Mouse (Mus musculus) embryo, embryonic 10.5 days (tissue): ENCODE data around the gene Fam240a.
A peak's percentile ranks its signal among the peaks of the same experiment; 100 is the strongest.

Experiments used
- DNase-seq: peaks from one replicate; pipeline ENCODE4 v3.0.0-alpha.2; 2015; ENCODE audit warnings: low spot score

The Fam240a gene

GRCm38 (mm10) chr9:110945343-110945742 is 28.7 kb upstream of the Fam240a start:
- DNase-seq, result peak; percentile 40

DNA sequence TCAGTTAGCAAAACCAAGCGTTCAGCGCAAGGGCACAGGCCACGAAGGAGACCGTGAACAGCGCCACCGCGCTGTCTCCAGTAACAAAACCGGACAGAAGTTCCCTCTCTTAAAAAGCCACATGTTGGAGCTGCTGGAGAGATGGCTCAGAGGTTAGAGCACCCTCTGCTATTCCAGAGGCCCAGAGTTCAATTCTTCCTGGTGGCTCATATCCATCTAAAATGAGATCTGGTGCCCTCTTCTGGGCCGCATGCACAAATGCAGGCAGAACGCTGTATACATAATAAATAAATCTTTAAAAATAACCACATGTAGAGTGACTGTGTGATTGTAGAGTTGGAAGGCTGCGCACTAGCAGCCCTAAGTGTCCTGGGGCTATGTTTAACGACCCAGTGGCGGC is 27.6 kb upstream of the Fam240a start:
- peak; percentile 64 for DNase-seq

- peak; percentile 74 for DNase-seq
Observed at GRCm38 (mm10) chr9:110937506-110938490, 21.1 kb upstream of the Fam240a start.

DNA sequence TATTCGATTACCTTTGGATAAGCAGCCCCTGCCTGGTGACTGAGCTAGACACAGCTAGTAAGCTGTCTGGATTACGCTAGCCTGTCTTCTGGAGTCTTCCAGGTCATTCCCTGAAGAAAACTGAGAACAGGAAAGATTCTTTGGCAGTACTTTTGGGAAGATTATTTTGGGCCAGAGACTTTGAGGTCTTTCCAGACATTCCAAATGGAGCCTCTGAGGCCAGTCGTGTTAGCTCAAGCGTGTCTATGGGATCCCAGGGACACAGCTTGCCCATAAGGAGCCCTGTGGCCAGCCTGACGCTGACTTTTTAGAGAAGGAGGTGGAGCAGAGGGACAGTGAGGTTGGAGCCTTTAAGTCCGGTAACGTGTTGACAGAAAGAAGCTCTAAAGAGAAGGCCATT is 19.3 kb upstream of the Fam240a start:
- DNase-seq, result no peak

GRCm38 (mm10) chr9:110933850-110934437 is 17.3 kb upstream of the Fam240a start:
- DNase-seq, result no peak

- no peak for DNase-seq
Observed at GRCm38 (mm10) chr9:110931573-110931972, 14.9 kb upstream of the Fam240a start.

- peak; percentile 89 for DNase-seq
Observed at GRCm38 (mm10) chr9:110922759-110923158, 6.1 kb upstream of the Fam240a start.

DNA sequence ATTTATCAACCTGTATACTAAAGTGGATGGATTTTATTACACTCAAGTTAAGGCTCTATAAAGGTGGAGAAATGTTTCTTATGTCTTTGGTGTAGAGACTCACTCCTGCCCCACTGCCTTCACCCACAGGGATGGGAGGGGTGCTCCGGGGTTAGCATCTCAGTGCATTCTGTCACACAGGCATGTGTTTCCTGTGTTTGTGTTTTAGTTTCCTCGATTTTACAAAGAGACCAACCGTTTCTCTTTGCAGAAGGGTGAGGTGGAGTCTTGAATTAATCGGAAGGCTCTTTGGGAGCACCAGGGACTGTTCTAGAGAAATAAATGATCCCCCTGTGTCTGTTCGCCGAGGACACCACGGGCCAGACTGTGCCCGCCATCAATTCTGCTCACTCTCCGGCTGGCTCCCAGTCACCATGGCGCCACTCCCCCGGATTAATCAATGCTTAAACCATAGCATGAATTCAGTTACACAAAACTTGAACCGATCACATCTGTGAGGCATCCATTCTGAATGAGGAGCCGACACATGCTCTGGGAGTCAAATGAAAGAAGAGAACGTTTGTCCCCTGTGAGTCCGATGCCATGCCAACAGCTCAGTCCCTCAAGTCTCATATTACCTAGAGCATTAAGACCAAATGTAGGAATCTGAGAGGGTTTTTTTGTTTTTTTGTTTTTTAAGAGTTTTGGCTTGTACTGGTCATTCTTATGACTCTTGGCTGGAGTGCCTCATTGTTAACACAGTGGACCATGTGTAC is 4.2 kb upstream of the Fam240a start:
- DNase-seq, result peak; percentile 31

GRCm38 (mm10) chr9:110915466-110915865 is 1.2 kb downstream of the Fam240a start:
- no peak for DNase-seq

GRCm38 (mm10) chr9:110914631-110915236 is 1.9 kb downstream of the Fam240a start:
- no peak for DNase-seq

GRCm38 (mm10) chr9:110909371-110909967 is 7.2 kb downstream of the Fam240a start:
- DNase-seq, result no peak

DNA sequence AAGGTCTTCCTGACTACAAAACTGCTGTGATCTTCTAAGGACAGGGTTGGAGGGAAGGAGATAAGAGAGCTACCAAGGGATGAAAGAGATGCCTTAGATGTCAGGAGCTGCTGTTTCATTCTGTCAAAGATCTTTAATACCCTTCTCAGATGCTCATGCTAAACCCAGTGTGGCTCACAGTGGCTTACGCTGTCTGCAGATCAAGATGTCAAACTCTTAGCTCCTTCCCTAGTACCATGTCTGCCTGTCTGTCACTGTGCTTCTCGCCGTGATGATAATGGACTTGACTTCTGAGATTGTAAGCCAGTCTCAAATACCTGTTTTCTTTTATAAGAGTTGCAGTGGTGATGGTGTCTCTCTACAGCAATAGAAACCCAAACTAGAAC is 8.0 kb downstream of the Fam240a start:
- no peak for DNase-seq

DNA sequence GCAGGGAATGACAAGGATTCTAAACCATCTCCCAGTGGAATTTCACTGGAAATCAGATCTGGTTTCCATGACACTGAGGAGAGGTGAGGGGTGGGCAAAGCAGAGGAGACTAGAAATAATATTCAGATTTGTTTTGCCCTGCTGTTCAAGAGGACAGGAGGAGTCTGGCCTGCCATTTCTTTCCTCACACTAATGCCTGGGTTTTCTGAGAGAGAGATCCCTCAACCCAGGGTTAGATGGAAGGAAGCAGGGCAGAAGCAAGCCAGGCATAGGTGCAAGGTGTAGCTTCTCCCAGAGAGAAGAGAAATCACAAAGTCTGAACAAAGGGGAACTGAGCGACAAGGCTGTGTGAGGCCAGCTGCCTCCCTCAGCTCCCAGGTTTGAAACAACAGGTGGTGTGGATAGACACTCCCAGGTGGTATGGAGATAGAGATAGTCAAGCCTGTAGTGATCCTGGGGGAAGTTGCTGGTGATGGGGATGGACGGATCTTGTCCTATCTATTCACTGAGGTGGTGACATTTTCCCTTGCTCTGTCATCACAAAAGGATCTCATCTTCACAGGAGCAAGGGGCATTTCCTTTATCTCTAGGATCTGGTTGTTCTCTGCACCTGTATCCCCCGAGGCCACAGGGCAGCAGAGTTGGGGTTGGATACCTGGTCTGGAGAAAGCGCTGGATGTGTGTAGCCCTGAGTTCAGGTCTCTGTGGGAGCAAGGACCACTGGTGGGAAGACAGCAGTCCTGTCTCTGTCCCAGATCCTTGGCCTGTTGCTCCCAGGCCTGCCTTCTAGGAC is 8.6 kb downstream of the Fam240a start:
- DNase-seq, result no peak

GRCm38 (mm10) chr9:110907201-110907837 is 9.3 kb downstream of the Fam240a start:
- DNase-seq, result no peak

GRCm38 (mm10) chr9:110902271-110902670 is 14.4 kb downstream of the Fam240a start:
- DNase-seq, result no peak

- DNase-seq, result no peak
Observed at GRCm38 (mm10) chr9:110901204-110901603, 15.5 kb downstream of the Fam240a start.

GRCm38 (mm10) chr9:110899451-110900008 is 17.1 kb downstream of the Fam240a start:
- no peak for DNase-seq

GRCm38 (mm10) chr9:110896595-110896994 is 20.1 kb downstream of the Fam240a start:
- peak; percentile 69 for DNase-seq

- peak; percentile 28 for DNase-seq
Observed at GRCm38 (mm10) chr9:110895994-110896393, 20.7 kb downstream of the Fam240a start.

DNA sequence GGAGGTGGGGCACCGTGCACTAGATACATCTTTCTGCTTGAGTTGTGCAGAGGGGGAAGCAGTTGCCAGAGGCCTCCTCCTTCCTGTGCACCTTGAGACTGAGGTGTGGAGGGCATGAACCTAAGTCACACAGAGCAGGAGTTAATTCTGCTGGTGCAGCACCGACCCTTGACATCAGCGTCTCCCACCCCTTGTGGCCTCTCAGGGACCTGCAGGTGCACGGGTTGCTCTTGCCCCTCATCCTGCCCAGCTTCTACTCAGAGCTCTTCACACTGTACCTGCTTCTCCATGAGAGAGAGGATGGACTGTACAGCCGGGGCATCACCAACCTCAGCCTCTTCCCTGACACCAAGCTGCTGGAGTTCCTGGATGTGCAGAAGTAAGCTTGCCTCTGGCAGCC is 21.2 kb downstream of the Fam240a start:
- no peak for DNase-seq
